Mouse (Mus musculus) erythroblast, embryonic 14.5 days (primary cell): ENCODE results near the gene Trappc2l. TPM values are rescaled to one million over a fixed set of nuclear protein-coding genes. Genes with fewer than 3 reads are reported as not detected.

Source experiments
- H3K27me3 ChIP-seq: 2 replicates; pipeline ENCODE4 v1.6.1; 2012; ENCODE audit warnings: inconsistent platforms; ENCODE audit not compliant: control insufficient read depth
- H3K36me3 ChIP-seq: 2 replicates; pipeline ENCODE4 v1.6.1; 2012; ENCODE audit warnings: mild to moderate bottlenecking, inconsistent platforms; ENCODE audit not compliant: control insufficient read depth
- H3K4me1 ChIP-seq: 2 replicates; pipeline ENCODE4 v1.6.1; 2012; ENCODE audit warnings: inconsistent platforms; ENCODE audit not compliant: control insufficient read depth
- H3K4me3 ChIP-seq: replicated peaks from 2 replicates; pipeline ENCODE3; 2012; ENCODE audit warnings: moderate library complexity, mild to moderate bottlenecking, inconsistent platforms
- H3K9me3 ChIP-seq: 2 replicates; pipeline ENCODE4 v1.6.1; 2012; ENCODE audit warnings: low read length, inconsistent platforms, mixed read lengths; ENCODE audit not compliant: control insufficient read depth
- GATA1 ChIP-seq: IDR thresholded peaks from 2 replicates; pipeline ENCODE4 v1.6.1; 2012; ENCODE audit warnings: low read length, inconsistent platforms, mixed read lengths
- TAL1 ChIP-seq: IDR thresholded peaks from 3 replicates; pipeline ENCODE4 v1.6.1; 2012; ENCODE audit warnings: low read length, inconsistent platforms, mixed read lengths
- polyA plus RNA-seq: library from polyadenylated mRNA; stranded (reverse); fragments of >175 nt; gene quantifications from 2 replicates; pipeline ENCODE4 v1.2.3, GENCODE M21; 2012

Trappc2l gene
- polyA plus RNA-seq, 1 experiment: 0.16 TPM

GRCm38 (mm10) chr8:122656056-122656999 is 44.9 kb downstream of the Trappc2l start:
- Histone ChIP-seq H3K9me3 (no peaks in the 10 kb centered on the region), H3K27me3 (no peaks in the 10 kb centered on the region), H3K4me1 (peaks cover 17% of the 10 kb centered on the region), H3K36me3 (peaks cover 30% of the 10 kb centered on the region), H3K4me3 (no peak overlapping the region)
- TF ChIP-seq TAL1: no peak
- TF ChIP-seq GATA1: no peak

DNA sequence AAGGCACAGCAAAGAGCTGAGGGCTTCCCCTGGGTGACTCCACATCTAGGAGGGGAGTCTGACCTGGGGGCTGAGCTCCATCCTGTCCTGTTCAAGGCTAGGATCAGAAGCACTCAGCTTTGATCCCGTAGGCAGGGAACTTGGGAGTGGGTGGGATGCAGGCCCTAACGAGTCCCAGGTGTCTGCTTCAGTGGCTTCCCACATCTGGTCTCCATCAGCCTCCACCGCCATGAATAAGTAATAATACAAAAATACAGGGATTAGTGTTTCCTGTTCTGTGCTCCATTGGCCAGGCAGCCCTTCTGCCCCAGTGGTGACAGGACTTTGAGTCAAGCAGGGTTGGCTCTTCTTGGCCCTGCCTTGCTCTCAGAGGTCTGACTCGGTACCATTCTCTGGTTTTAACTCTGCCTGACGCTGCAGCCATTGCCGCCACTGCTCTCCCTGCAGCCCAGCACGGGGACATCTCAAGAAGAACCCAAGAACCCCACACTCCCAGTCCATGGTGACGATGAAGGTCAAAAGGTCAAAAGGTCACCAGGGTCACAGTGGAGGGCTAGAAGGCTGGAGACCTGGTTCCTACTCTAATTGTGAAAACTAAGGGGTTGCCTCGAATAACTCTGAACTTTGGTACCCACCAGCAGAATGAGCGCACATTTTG is 46.8 kb downstream of the Trappc2l start:
- Histone ChIP-seq H3K36me3 (peaks cover 34% of the 10 kb centered on the region), H3K4me1 (peaks cover 20% of the 10 kb centered on the region), H3K4me3 (no peak overlapping the region), H3K27me3 (no peaks in the 10 kb centered on the region), H3K9me3 (no peaks in the 10 kb centered on the region)
- TF ChIP-seq TAL1 (no peak), GATA1 (no peak)

DNA sequence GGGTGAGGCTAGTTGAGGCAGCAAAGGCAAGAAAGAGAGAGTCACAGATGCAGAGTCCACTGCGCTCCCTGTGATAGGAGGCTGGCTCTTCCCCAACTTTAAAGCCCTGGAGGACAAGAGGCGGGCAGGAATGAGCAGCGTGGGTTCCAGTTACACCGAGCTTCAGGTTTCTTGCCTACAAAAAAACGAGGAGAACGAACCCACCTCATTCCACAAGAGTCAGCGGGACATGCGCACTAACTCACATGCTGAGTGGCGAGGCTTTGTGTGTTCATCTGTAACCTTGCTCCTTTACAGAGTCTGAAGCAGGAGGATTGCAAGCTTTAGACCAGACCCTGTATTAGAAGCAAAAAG is 47.3 kb downstream of the Trappc2l start:
- Histone ChIP-seq H3K4me1 (peaks cover 24% of the 10 kb centered on the region), H3K27me3 (no peaks in the 10 kb centered on the region), H3K36me3 (peaks cover 38% of the 10 kb centered on the region)

GRCm38 (mm10) chr8:122660022-122660421 is 48.6 kb downstream of the Trappc2l start:
- Histone ChIP-seq H3K36me3 (peaks cover 43% of the 10 kb centered on the region), H3K9me3 (no peaks in the 10 kb centered on the region), H3K27me3 (no peaks in the 10 kb centered on the region), H3K4me3 (no peak overlapping the region), H3K4me1 (peaks cover 33% of the 10 kb centered on the region)
- TF ChIP-seq GATA1 (no peak), TAL1 (no peak)

More for the DNA sequence above, 47.3 kb downstream of the Trappc2l start:
- Histone ChIP-seq H3K4me3 (no peak overlapping the region), H3K9me3 (no peaks in the 10 kb centered on the region)
- TF ChIP-seq TAL1: no peak
- no peak for TF ChIP-seq GATA1

DNA sequence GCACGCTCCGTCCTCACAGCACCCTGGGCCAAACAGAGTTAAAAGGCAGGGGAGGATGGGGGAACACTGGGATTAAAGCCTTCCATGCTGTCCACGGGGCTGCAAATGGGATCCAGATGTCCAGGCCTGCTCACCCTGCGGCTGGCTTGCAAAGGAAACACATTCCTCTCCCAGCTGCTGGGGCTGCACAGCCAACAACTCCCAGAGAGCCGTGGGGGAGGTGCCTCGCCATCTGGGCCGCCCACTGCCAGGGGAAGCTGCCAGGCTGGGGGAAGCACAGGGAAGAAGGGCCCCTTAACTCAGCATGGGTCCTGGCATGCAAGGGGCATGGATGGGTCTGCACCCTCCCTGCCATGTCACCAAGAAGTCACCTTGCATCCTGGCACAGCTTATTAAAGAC is 49.7 kb downstream of the Trappc2l start:
- Histone ChIP-seq H3K4me1 (peaks cover 42% of the 10 kb centered on the region), H3K27me3 (no peaks in the 10 kb centered on the region), H3K9me3 (no peaks in the 10 kb centered on the region), H3K36me3 (peaks cover 48% of the 10 kb centered on the region), H3K4me3 (no peak overlapping the region)
- TF ChIP-seq TAL1: no peak
- no peak for TF ChIP-seq GATA1

GRCm38 (mm10) chr8:122661894-122662293 is 50.5 kb downstream of the Trappc2l start:
- H3K4me1 ChIP-seq: peaks cover 48% of the 10 kb centered on the region

DNA sequence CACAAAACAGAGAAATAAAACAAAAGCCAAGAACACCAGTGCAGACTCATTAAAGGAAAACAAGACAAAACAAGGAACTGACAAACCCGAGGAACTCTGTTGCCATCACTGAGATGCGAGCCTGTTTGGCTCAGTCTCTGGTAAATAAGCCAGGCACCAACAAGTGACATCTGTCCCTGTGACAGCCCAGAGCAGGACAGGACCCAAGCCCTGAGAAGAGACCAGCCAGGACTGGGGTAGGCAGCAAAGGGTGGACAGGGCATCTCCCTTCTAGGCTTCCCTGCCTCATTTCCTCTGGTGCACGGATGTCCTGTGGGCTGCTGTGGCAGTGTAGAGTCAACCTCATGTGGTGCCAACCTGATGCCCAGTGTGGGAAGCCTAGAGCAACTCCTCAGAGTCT is 51.7 kb downstream of the Trappc2l start:
- peaks cover 13% of the 10 kb centered on the region for H3K27me3 ChIP-seq
- H3K36me3 ChIP-seq: peaks cover 51% of the 10 kb centered on the region
- no peak overlapping the region for H3K4me3 ChIP-seq
- no peaks in the 10 kb centered on the region for H3K9me3 ChIP-seq
- TF ChIP-seq GATA1: no peak
- no peak for TF ChIP-seq TAL1
- peaks cover 59% of the 10 kb centered on the region for H3K4me1 ChIP-seq

More at GRCm38 (mm10) chr8:122661894-122662293, 50.5 kb downstream of the Trappc2l start:
- H3K4me3 ChIP-seq: no peak overlapping the region
- peaks cover 48% of the 10 kb centered on the region for H3K36me3 ChIP-seq
- TF ChIP-seq TAL1: no peak
- TF ChIP-seq GATA1: no peak
- H3K9me3 ChIP-seq: no peaks in the 10 kb centered on the region
- peaks cover 3% of the 10 kb centered on the region for H3K27me3 ChIP-seq

DNA sequence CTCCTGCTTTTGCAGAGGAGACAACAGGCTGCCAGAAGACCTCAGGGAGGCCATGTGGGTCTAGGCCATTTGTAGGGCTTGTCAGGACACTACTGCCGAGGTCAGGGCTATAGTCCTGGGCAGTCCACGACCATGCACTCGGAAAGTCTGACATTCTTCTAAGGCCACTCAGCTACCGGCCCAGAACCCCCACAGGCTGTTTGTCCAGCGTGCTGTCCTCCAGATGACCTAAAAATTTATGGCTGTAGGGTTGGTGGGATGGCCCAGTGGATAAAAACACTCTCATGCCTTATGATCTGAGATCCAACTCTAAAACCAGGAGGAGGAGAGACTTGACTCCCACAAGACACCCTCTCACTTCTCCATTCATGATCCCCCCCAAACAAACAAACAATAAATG is 52.2 kb downstream of the Trappc2l start:
- Histone ChIP-seq H3K27me3 (peaks cover 13% of the 10 kb centered on the region), H3K4me1 (peaks cover 63% of the 10 kb centered on the region), H3K36me3 (peaks cover 51% of the 10 kb centered on the region), H3K4me3 (no peak overlapping the region), H3K9me3 (no peaks in the 10 kb centered on the region)
- TF ChIP-seq TAL1 (no peak), GATA1 (no peak)

DNA sequence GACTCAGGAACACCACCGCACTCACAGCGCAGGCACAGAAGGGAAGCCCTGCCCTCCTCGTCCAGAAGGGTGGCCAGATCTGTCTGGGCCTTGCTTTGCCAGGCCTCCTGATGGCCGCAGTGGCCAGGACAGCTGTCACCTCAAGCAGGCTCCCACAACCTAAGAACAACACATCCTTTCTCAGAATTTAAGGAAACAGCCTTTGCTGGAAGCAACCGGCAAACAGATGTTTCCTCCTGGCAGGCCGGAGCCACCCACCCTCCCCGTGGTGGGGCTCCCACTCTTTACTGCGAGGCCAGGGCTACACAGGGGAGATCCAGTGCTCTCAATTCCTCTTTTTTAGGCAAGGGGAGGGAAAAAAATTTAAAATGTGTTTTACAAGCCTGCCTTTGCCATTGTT is 53.8 kb downstream of the Trappc2l start:
- no peak overlapping the region for H3K4me3 ChIP-seq
- TF ChIP-seq TAL1 (no peak), GATA1 (no peak)
- H3K27me3 ChIP-seq: peaks cover 23% of the 10 kb centered on the region
- peaks cover 65% of the 10 kb centered on the region for H3K4me1 ChIP-seq
- H3K9me3 ChIP-seq: no peaks in the 10 kb centered on the region
- peaks cover 50% of the 10 kb centered on the region for H3K36me3 ChIP-seq
